Mouse (Mus musculus) CH12.LX (cell line): ENCODE measurements at regions not wholly inside any gene's neighbourhood (a gene's known extent, or its start where the extent isn't known, plus 50 kb on each side); places are given as distances from the start of the nearest gene placed in this dataset.
A peak's percentile ranks its signal among the peaks of the same experiment; 100 is the strongest.

Experiments
- DNase-seq: peaks from one replicate; pipeline ENCODE4 v3.0.0-alpha.2; 2013; ENCODE audit errors: extremely low read depth
- H3K27ac ChIP-seq: 2 replicates; pipeline ENCODE4 v1.5.1; 2012; ENCODE audit warnings: low read depth, mild to moderate bottlenecking, control low read depth, moderate library complexity; ENCODE audit not compliant: insufficient read depth
- H3K27me3 ChIP-seq: replicated peaks from 2 replicates; pipeline ENCODE3; 2012; ENCODE audit warnings: inconsistent platforms
- H3K36me3 ChIP-seq, 2 experiments: replicated peaks in 1 of 2; 2 replicates each; pipeline versions ENCODE3 to v1.6.1; 2012; ENCODE audit warnings: inconsistent platforms in 1 of 2, low read length in 1 of 2, mild to moderate bottlenecking in 1 of 2, mixed read lengths in 1 of 2, moderate library complexity in 1 of 2; ENCODE audit not compliant: control insufficient read depth in 1 of 2, insufficient read depth in 1 of 2
- H3K4me1 ChIP-seq, 2 experiments: 2 replicates each; pipeline ENCODE4 v1.6.1; 2012; ENCODE audit warnings: inconsistent platforms in 1 of 2, moderate library complexity in 1 of 2; ENCODE audit not compliant: insufficient read depth in 2 of 2, control insufficient read depth in 1 of 2
- H3K4me2 ChIP-seq: 2 replicates; pipeline ENCODE4 v1.6.1; 2012; ENCODE audit warnings: low read depth, mild to moderate bottlenecking, control low read depth; ENCODE audit not compliant: poor library complexity, insufficient read depth, severe bottlenecking
- H3K4me3 ChIP-seq, 3 experiments: fragments of 150-350 bp in 1 of 3; sonication (generic) in 1 of 3; replicated peaks in 1 of 3; 2 replicates each; pipeline versions ENCODE3 to v1.5.1; 2011 to 2012; ENCODE audit warnings: low read depth in 2 of 3, low read length in 2 of 3, mild to moderate bottlenecking in 2 of 3, moderate library complexity in 2 of 3, control low read depth in 1 of 3, improper control_type of control experiment in 1 of 3, inconsistent platforms in 1 of 3, mixed read lengths in 1 of 3; ENCODE audit not compliant: poor library complexity in 1 of 3
- H3K79me2 ChIP-seq: replicated peaks from 2 replicates; pipeline ENCODE4 v1.6.1; 2012; ENCODE audit warnings: mild to moderate bottlenecking, moderate library complexity; ENCODE audit not compliant: control insufficient read depth, poor library complexity, insufficient read depth, severe bottlenecking; ENCODE audit errors: extremely low read depth
- H3K9ac ChIP-seq: 2 replicates; pipeline ENCODE4 v1.6.1; 2012; ENCODE audit warnings: low read depth, mild to moderate bottlenecking, control low read depth, moderate library complexity; ENCODE audit not compliant: insufficient read depth
- H3K9me3 ChIP-seq: replicated peaks from 2 replicates; pipeline ENCODE3; 2012; ENCODE audit warnings: low read length, inconsistent platforms, mixed read lengths
- GABPA ChIP-seq: IDR thresholded peaks from 2 replicates; pipeline ENCODE4 v1.6.1; 2012; ENCODE audit warnings: low read depth, low read length, improper control_type of control experiment, inconsistent platforms; ENCODE audit not compliant: insufficient replicate concordance
- MAFK ChIP-seq: IDR thresholded peaks from 2 replicates; pipeline ENCODE4 v1.6.1; 2011; ENCODE audit warnings: low read length, improper control_type of control experiment; ENCODE audit not compliant: insufficient replicate concordance
- dilution Hi-C: fragments of 300-500 bp; cut with MboI; formaldehyde crosslinking; loops from 2 replicates; pipeline ENCODE4 v1.14.3; 2020; ENCODE audit warnings: low sequenced_read_pairs; ENCODE audit not compliant: extremely low pct_unique_long_range_greater_than_20kb, extremely low pct_ligation_motif_present
- in situ Hi-C: fragments of 300-500 bp; cut with MboI; formaldehyde crosslinking; loops from 3 replicates; pipeline ENCODE4 v1.14.3; 2019; ENCODE audit warnings: low sequenced_read_pairs, low pct_ligation_motif_present, low pct_unique_long_range_greater_than_20kb, mixed read lengths

GRCm38 (mm10) chr2:98954585-98954984 lies 287.5 kb upstream of the Gm10800 start:
- Histone ChIP-seq H3K4me2 (no peak overlapping the region), H3K4me1 (no peaks in the 10 kb centered on the region), H3K4me3 (no peak overlapping the region), H3K79me2 (no peaks in the 10 kb centered on the region), H3K9me3 (peaks cover 7% of the 10 kb centered on the region), H3K36me3 (no peaks in the 10 kb centered on the region), H3K27ac (no peak overlapping the region), H3K27me3 (no peaks in the 10 kb centered on the region), H3K9ac (no peak overlapping the region)
- in situ Hi-C loops = no loop called here
- TF ChIP-seq GABPA (no peak), MAFK (0 out of 2 replicates have a peak, but pooled peaks have one; percentile 52)
- no peak for DNase-seq
- dilution Hi-C loops = no loop called here
